Mouse (Mus musculus) thymus, adult 2 months (tissue): Measurements from ENCODE around the gene Zfyve9. TPM values are rescaled to one million over a fixed set of nuclear protein-coding genes. Genes with fewer than 3 reads are reported as not detected.

ENCODE experiments used
- DNase-seq: peaks from one replicate; pipeline ENCODE4 v3.0.0; 2021
- H3K27ac ChIP-seq: fragments of 200-500 bp; 2 replicates; pipeline ENCODE4 v1.5.1; 2012; ENCODE audit warnings: low read length, control low read depth; ENCODE audit not compliant: control insufficient read depth, insufficient read depth
- H3K27me3 ChIP-seq: fragments of 200-500 bp; 2 replicates; pipeline ENCODE4 v1.6.1; 2012; ENCODE audit warnings: mild to moderate bottlenecking, low read length, moderate library complexity, mixed read lengths; ENCODE audit not compliant: control insufficient read depth, insufficient read depth
- H3K36me3 ChIP-seq: fragments of 200-500 bp; 2 replicates; pipeline ENCODE4 v1.6.1; 2012; ENCODE audit warnings: mild to moderate bottlenecking, low read length, moderate library complexity; ENCODE audit not compliant: control insufficient read depth, insufficient read depth
- H3K4me1 ChIP-seq: fragments of 200-500 bp; replicated peaks from 2 replicates; pipeline ENCODE4 v1.6.1; 2012; ENCODE audit warnings: low read length; ENCODE audit not compliant: control insufficient read depth, insufficient read depth
- H3K4me3 ChIP-seq: fragments of 200-500 bp; 2 replicates; pipeline ENCODE4 v1.5.1; 2012; ENCODE audit warnings: mild to moderate bottlenecking, low read length, control low read depth, moderate library complexity; ENCODE audit not compliant: control insufficient read depth, insufficient read depth
- CTCF ChIP-seq: fragments of 200-500 bp; IDR thresholded peaks from 2 replicates; pipeline ENCODE4 v1.5.1; 2012; ENCODE audit warnings: mild to moderate bottlenecking, control low read depth, low read length, moderate library complexity, borderline replicate concordance; ENCODE audit not compliant: control insufficient read depth, poor library complexity, insufficient read depth; ENCODE audit errors: extremely low read depth
- POLR2A ChIP-seq: fragments of 200-500 bp; IDR thresholded peaks from 2 replicates; pipeline ENCODE4 v1.6.1; 2012; ENCODE audit warnings: mild to moderate bottlenecking, low read length, control low read depth, moderate library complexity; ENCODE audit not compliant: control insufficient read depth, poor library complexity, insufficient read depth; ENCODE audit errors: extremely low read depth
- WGBS: fragments of 180-500 bp; shearing (Covaris S2); methylation state at CpG from one replicate; pipeline ENCODE4 v1.1.7; 2018; 5-methylcytosine and 5-hydroxymethylcytosine counted together
- polyA plus RNA-seq: library from polyadenylated mRNA; depleted of rRNA; stranded (reverse); fragments of >200 nt; gene quantifications from 2 replicates; pipeline ENCODE4 v1.2.3, GENCODE M21; 2012; rRNA removed

Gene Zfyve9
- polyA plus RNA-seq, 1 experiment: 0.84 TPM

DNA sequence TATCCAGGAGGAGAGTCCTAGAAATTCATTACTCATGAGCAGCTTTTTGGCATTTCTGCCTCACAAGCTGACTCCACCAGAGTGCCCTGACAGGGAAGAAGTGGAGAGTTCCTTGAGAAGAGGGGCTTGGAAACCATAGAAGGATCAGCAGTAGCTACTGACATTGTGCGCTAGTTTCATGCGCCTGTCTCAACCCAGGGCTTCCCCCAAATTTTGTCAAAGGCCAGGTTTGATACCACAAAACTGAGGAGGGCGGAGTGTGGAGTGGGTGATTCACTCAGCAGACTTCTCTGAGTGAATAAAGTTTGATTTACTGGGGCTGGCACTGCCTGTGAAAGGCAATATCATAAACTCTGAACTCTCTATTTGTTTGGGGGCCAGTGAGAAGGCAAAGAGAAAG is 171.9 kb downstream of the Zfyve9 start:
- WGBS: 93% methylated on average over 3 of the region's 3 CpGs
- Histone ChIP-seq H3K27ac (no peak overlapping the region), H3K36me3 (peaks cover 2% of the 10 kb centered on the region), H3K4me3 (no peak overlapping the region), H3K4me1 (no peaks in the 10 kb centered on the region), H3K27me3 (no peaks in the 10 kb centered on the region)
- TF ChIP-seq CTCF (no peak), POLR2A (no peak)
- no peak for DNase-seq

DNA sequence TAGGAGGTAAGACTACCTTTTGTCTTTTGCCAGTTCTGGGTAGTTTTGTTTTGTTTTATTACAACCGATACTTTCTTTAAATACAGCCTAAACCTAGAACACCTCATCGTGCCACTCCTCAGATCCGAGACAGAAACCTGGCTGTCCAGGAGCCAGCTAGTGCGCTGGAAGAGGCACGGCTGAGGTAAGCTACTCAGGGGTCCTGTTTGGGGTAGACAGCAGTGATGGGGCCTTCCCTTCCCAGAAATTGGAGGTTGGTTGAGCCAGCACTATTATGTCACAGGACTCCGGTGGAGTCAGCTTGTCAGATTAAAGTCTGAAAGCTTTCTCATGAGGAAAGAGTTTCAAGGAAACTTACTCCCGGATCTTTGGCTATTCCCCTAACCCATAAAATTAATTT is 178.7 kb downstream of the Zfyve9 start:
- DNase-seq: no peak
- H3K4me3 ChIP-seq: no peak overlapping the region
- no peak overlapping the region for H3K27ac ChIP-seq
- 98% methylated on average over 7 of the region's 7 CpGs for WGBS
- TF ChIP-seq POLR2A (no peak), CTCF (no peak)
- no peaks in the 10 kb centered on the region for H3K27me3 ChIP-seq
- no peaks in the 10 kb centered on the region for H3K4me1 ChIP-seq
- peaks cover 5% of the 10 kb centered on the region for H3K36me3 ChIP-seq

DNA sequence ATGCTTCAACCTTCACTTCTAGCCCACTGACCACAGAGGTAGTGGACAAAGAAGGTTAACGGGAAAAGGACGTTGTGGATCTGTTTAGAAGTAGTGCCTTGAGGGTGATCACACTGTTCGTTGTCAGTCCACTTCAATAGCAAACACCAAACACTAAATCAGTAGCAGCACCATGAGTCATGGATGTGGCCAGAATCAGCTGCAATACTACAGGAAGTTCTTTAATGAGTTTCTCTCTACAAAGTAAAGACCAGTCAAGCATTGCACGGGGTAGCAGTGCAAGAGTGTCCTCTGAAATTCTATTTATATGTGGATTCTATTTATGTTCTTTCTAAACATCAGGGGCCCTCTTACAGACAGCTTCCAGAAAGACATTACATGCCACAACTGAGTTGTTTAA is 182.3 kb downstream of the Zfyve9 start:
- Histone ChIP-seq H3K4me3 (no peak overlapping the region), H3K4me1 (no peaks in the 10 kb centered on the region), H3K36me3 (peaks cover 4% of the 10 kb centered on the region; the same call in 1 of the 2 replicates), H3K27me3 (no peaks in the 10 kb centered on the region), H3K27ac (no peak overlapping the region)
- DNase-seq: no peak
- TF ChIP-seq POLR2A: no peak
- TF ChIP-seq CTCF: no peak
- 92% methylated on average over 4 of the region's 4 CpGs for WGBS

- TF ChIP-seq POLR2A: no peak
- no peak for TF ChIP-seq CTCF
- H3K4me1 ChIP-seq: no peaks in the 10 kb centered on the region
- H3K36me3 ChIP-seq: peaks cover 4% of the 10 kb centered on the region; the same call in 1 of the 2 replicates
- 95% methylated on average over 1 of the region's 1 CpGs for WGBS
- H3K27me3 ChIP-seq: no peaks in the 10 kb centered on the region
- no peak overlapping the region for H3K4me3 ChIP-seq
- no peak for DNase-seq
- H3K27ac ChIP-seq: no peak overlapping the region
These were observed 184.8 kb downstream of the Zfyve9 start for GRCm38 (mm10) chr4:108595785-108596184.

DNA sequence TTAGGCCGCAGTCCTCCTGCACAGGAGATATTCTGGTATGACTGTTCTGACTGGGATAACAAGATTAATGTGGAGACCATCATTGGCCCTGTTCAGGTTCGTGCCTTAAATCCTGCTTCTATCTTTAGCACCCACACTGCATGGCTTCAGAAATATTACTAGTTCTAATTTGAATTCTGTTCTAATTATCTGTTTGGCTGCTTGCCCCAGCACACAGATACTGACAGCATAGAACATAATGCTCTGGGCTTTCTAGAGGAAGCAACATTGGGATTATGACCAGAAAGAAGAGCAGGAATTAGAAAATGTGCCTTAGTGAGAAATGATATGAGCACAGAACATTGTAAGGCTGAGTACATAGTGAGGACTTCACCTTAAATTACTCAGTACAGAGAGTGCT is 187.2 kb downstream of the Zfyve9 start:
- 96% methylated on average over 2 of the region's 2 CpGs for WGBS
- peaks cover 6% of the 10 kb centered on the region for H3K4me1 ChIP-seq
- H3K27ac ChIP-seq: no peak overlapping the region
- TF ChIP-seq CTCF: no peak
- TF ChIP-seq POLR2A: no peak
- H3K27me3 ChIP-seq: no peaks in the 10 kb centered on the region
- no peak overlapping the region for H3K4me3 ChIP-seq
- peaks cover 4% of the 10 kb centered on the region; the same call in 1 of the 2 replicates for H3K36me3 ChIP-seq
- DNase-seq: no peak

Other genes with a start within 250 kb of the Zfyve9 start
- 7.2 and 8.0 TPM in 2 replicates for gene Prpf38a, start 201.5 kb downstream of the Zfyve9 start, polyA plus RNA-seq
- 3.8 and 5.1 TPM in 2 replicates for gene Orc1, start 201.4 kb downstream of the Zfyve9 start, polyA plus RNA-seq
- gene Cc2d1b, start 160.9 kb downstream of the Zfyve9 start, polyA plus RNA-seq: 73.1 and 73.2 TPM in 2 replicates
- gene 3110021N24Rik, start 61.1 kb downstream of the Zfyve9 start, polyA plus RNA-seq: 0.09 TPM in 1 of 2 replicates, not detected in the other
- gene Btf3l4, start 52.8 kb upstream of the Zfyve9 start, polyA plus RNA-seq: 19.3 and 24.3 TPM in 2 replicates
- 14.7 and 15.5 TPM in 2 replicates for gene Txndc12, start 53.8 kb upstream of the Zfyve9 start, polyA plus RNA-seq
- gene Kti12, start 67.0 kb upstream of the Zfyve9 start, polyA plus RNA-seq: 72.6 and 76.0 TPM in 2 replicates
- gene A730015C16Rik, start 67.8 kb upstream of the Zfyve9 start, polyA plus RNA-seq: not detected in 2 replicates
- gene Rab3b, start 98.3 kb upstream of the Zfyve9 start, polyA plus RNA-seq: 0.91 and 1.7 TPM in 2 replicates
- 46.0 and 57.3 TPM in 2 replicates for gene Nrd1, start 219.9 kb upstream of the Zfyve9 start, polyA plus RNA-seq